Mouse (Mus musculus): ENCODE measurements around the gene Slc25a1.

The Slc25a1 gene

GRCm38 (mm10) chr16:17921325-17922162, 6.5 kb downstream of the Slc25a1 start:
- DNase-seq (ENCODE audit: low spot score in 2 of 2) = peak; percentile 92 to 95

- no peak for DNase-seq (ENCODE audit: low spot score in 2 of 2)
These were observed 7.4 kb downstream of the Slc25a1 start for GRCm38 (mm10) chr16:17920586-17920985.

GRCm38 (mm10) chr16:17914307-17915249, 13.4 kb downstream of the Slc25a1 start, which contains the start of gene Gsc2:
TSS of gene Gsc2 (minus strand) at chr16:17915059.
- DNase-seq (ENCODE audit: low spot score in 2 of 2) = no peak

- peak; percentile 82 to 90 for DNase-seq (ENCODE audit: low spot score in 2 of 2)
These were observed 16.9 kb downstream of the Slc25a1 start, which contains the start of gene Ess2 for GRCm38 (mm10) chr16:17911052-17911595. TSS of gene Ess2 (minus strand) at chr16:17911348.

GRCm38 (mm10) chr16:17898462-17898861, 29.6 kb downstream of the Slc25a1 start, which contains the start of the genes Dgcr2 and Tssk2:
TSS of gene Dgcr2 (minus strand) at chr16:17898562.
TSS of gene Tssk2 (plus strand) at chr16:17898637.
- DNase-seq (ENCODE audit: low spot score in 2 of 2) = no peak

GRCm38 (mm10) chr16:17896091-17896490, 31.9 kb downstream of the Slc25a1 start:
- no peak for DNase-seq (ENCODE audit: low spot score in 2 of 2)

GRCm38 (mm10) chr16:17893923-17894322, 34.1 kb downstream of the Slc25a1 start, which contains the start of gene Tssk1:
TSS of gene Tssk1 (plus strand) at chr16:17894223.
- no peak for DNase-seq (ENCODE audit: low spot score in 2 of 2)

GRCm38 (mm10) chr16:17892606-17893005, 35.4 kb downstream of the Slc25a1 start:
- DNase-seq (ENCODE audit: low spot score in 2 of 2) = no peak

GRCm38 (mm10) chr16:17891567-17891959, 36.5 kb downstream of the Slc25a1 start, which contains the start of gene Gm20518:
TSS of gene Gm20518 (minus strand) at chr16:17891671.
- DNase-seq (ENCODE audit: low spot score in 2 of 2) = peak; percentile 99

GRCm38 (mm10) chr16:17890917-17891566, 37.0 kb downstream of the Slc25a1 start:
- peak; percentile 57 to 77 for DNase-seq (ENCODE audit: low spot score in 2 of 2)

GRCm38 (mm10) chr16:17890342-17890727, 37.7 kb downstream of the Slc25a1 start:
- no peak for DNase-seq (ENCODE audit: low spot score in 2 of 2)

GRCm38 (mm10) chr16:17889689-17890341, 38.2 kb downstream of the Slc25a1 start:
- DNase-seq (ENCODE audit: low spot score in 2 of 2) = no peak

- DNase-seq (ENCODE audit: low spot score in 2 of 2) = no peak
These were observed 43.9 kb downstream of the Slc25a1 start for GRCm38 (mm10) chr16:17884116-17884515.

GRCm38 (mm10) chr16:17882196-17882595, 45.8 kb downstream of the Slc25a1 start:
- peak; percentile 17 to 28 for DNase-seq (ENCODE audit: low spot score in 2 of 2)

GRCm38 (mm10) chr16:17879571-17879970, 48.4 kb downstream of the Slc25a1 start:
- DNase-seq (ENCODE audit: low spot score in 2 of 2) = no peak

- DNase-seq (ENCODE audit: low spot score in 2 of 2) = no peak
These were observed 51.9 kb downstream of the Slc25a1 start for GRCm38 (mm10) chr16:17876096-17876495.

Measured in urinary bladder, postnatal 36 days (tissue).